Mouse (Mus musculus) gastrocnemius, postnatal 10 days (tissue): Measurements from ENCODE around the gene Zranb3. TPM values are rescaled to one million over a fixed set of nuclear protein-coding genes. Genes with fewer than 3 reads are reported as not detected.
"Not testable (repeated sequence)": the region's sequence is repeated elsewhere in the genome, so short reads cannot be mapped to it uniquely, and the experiment has no call there.

Experiments used
- DNase-seq: peaks from one replicate; pipeline ENCODE4 v3.0.0; 2021; ENCODE audit warnings: mixed read lengths
- total RNA-seq, 2 experiments: library from RNA; stranded (reverse); gene quantifications; 2 replicates each; pipeline ENCODE4 v1.2.3; 2021

Gene Zranb3
- total RNA-seq, 2 experiments from 2014 or later: 3.8 to 5.3 TPM

DNA sequence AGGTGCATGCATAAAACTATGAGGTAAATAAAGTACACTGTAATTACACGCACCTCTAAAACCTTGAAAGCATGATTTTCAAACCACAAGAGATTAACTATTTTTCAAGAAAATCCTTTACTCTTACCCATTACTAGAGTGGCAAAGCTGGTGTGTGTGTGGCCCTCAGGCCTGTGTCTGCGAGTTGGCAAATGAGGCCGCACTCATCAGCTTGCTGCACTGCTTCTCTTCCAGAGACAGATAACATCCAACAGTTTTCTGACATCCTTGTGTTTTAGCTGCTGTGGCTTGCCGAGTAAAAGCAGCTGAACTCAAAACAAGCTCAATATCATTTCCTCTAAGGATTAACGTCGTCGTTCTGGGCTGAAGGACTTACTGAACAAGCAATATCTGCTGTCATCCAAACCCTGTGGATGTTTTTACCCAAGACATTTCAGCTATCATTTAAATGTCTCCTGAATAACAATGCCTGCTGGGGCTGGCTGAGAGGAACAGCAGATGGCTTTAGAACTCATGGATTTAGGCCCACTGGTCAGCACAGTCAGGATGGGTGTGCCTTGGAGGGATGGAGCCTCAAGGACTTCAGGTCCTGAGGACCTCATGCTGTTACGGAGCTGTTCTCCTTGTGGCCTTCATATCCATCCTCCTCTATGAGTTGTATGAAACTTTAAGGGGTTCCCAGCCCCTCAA, 42.0 kb downstream of the Zranb3 start:
- DNase-seq: no peak

DNA sequence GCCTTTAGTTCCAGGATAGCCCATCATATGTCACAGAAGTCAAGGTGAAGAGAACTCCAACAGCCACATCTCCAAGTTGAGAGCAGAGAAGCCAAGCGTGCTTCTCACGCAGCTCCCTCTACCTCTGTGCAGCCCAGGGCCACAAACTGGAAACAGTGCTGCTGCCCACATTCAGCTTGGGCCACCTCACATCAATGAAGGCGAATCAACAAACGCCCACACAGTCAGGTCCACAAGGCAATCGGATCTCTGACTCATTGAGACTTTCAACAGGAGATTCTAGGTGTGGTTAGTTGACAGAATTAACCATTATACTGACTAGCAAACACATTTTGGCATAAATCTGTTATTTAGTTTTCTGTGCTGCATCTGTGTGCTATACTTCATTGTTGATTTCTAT, 44.2 kb downstream of the Zranb3 start:
- no peak for DNase-seq

DNA sequence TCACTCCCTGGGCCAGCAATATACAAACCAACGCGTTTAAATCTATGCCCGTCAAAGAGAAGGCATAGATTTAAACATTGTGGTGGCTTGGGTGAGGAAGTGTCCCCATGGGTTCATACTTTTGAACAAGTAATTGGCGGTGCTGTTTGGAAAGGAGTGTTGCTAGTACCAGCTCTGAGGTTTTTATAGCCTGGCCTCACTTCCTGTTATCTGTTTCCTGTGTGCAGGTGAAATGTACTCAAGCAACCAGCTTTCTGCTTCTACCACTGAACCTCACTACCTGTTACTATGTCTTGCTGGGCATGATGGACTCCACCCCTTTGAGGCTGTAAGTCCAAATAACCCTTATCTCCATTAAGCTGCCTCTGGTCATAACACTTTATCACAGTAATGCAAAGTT, 45.6 kb downstream of the Zranb3 start:
- no peak for DNase-seq

DNA sequence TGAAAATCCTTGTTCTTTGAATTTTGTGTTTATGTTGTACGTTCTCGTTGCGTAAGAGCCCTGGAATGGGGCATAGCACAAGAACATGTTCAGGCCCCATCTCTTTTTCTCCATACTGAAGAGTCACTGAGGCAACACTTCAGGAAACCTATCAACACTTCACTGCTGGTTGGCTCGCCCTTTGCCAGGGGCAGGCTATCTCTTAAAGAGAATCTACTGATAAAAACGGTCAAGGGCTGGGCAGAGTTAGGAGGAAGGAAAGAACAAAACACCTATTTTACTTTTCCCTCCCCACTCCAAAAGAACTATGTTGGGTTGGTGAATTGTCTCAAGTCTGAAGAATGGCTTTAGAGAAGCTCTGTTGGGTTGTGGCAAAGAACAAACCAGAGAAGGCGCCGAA, 55.9 kb downstream of the Zranb3 start:
- no peak for DNase-seq

DNA sequence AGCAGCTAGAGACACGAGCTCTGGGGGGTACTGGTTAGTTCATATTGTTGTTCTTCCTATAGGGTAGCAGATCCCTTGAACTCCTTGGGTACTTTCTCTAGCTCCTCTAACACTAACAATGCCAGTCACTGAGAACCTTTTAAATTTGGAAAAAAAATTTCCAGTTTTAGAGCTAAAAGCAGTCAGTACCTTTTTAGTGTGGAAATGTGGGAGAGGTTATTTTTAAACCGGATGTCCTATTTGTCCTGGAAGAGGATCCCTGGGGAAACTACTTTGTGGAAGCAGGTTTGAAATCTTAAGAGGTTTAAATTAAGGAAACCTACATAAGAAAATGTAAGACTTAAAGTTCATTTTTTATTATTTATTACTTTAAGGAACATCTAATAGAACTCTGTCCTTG, 56.4 kb downstream of the Zranb3 start:
- no peak for DNase-seq

DNA sequence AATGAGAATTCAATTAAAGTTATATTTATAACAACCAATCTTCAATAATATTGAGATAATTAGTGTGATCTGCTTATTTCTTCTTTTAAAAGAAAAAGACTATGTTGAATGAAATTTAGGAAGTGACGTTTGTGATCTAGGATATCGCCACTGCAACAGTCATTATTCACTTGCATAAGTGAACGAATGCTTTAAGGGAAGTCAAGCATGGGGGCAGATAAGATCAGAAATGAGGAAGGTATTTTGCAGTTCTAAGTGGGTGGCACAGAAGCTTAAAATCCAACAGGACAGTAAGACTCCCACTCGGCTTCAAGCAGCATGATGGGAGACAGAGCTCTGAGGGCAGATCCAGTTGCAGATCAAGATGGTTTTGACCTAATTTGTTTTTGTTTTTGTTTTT, 58.7 kb downstream of the Zranb3 start:
- no peak for DNase-seq

DNA sequence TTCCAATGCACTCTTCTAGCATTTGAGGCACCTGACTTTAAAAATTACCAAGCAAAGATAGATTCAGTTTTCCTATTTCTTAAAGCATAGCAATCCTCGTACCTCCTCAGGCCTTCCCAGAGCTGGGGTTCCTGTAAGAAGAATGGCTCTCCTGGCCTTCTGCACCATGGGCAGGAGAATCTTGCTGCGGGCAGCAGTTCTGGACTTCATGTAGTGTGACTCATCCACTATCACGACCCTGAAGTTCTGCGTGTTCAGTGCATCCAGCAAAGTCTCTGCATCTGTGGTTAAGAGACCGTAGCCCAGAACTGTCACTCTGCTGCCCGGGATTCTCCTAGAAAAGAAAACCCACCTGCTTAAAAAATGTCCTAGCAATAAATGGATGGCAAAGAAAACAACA, 66.6 kb downstream of the Zranb3 start:
- no peak for DNase-seq

DNA sequence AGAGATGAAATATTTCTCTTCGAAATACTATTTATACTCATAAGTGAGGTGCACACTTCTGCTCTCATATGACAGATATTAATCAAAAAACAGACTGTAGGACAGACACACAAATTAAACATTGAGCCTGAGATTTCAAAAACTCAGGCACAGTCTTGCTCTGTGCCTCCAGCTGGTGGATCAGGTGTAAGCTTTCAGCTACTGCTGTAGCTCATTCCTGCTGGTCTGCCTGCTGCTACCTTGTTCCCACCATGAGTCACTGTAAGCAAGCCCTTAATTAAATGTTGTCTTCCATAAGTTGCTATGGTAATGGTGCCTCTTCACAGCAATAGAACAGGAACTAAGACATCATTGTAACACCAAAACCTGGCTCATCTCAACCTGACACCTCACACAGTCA, 70.7 kb downstream of the Zranb3 start:
- no peak for DNase-seq

DNA sequence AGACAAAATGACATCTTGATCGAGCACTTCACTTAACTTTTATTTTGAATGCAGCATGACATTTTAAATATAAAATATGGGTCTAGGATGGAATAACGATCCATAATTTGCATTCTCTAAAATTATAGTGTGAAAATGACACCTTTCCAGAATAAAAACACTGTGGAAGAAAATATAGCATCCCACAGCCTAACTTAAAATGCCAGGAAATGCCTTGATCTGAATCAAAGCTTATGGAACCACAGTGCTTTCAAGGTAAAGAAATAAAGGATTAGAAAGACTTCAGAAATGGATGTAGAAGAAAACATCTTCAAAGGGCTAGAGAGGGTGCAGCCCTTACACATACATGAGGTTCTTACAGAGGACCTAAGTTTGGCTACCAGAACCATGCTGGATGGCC, 71.3 kb downstream of the Zranb3 start:
- DNase-seq: no peak

DNA sequence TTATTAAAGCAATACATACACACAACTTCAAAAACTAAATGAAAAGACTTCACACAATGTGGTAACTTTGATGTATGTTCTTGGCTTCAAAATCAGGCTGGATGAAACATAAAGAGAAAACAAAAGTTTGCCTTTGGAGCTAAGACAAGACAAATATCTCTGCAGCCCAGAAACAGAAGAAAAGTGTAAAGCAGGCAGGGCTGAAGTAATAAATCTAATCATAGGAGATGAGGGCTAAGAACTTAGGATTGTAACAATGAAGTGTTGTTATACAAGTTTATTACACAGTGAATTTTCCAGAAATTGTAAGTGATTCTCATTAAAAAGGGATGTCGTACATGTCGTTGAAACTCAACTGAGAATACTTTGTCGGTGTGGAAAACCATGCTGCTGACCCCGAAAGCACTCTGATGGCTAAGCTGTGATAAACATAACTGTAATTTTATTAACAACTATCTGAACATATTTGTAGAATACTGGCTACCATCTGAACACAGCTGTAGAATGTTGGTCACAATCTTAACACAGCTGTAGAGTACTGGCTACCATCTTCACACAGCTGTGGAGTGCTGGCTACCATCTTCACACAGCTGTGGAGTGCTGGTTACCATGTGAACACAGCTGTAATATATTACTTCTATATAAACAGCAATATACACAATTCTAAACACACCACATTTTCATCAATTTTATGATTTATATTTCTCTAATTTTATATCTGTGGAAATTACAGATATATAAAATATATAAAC, 78.3 kb downstream of the Zranb3 start:
- DNase-seq: no peak

DNA sequence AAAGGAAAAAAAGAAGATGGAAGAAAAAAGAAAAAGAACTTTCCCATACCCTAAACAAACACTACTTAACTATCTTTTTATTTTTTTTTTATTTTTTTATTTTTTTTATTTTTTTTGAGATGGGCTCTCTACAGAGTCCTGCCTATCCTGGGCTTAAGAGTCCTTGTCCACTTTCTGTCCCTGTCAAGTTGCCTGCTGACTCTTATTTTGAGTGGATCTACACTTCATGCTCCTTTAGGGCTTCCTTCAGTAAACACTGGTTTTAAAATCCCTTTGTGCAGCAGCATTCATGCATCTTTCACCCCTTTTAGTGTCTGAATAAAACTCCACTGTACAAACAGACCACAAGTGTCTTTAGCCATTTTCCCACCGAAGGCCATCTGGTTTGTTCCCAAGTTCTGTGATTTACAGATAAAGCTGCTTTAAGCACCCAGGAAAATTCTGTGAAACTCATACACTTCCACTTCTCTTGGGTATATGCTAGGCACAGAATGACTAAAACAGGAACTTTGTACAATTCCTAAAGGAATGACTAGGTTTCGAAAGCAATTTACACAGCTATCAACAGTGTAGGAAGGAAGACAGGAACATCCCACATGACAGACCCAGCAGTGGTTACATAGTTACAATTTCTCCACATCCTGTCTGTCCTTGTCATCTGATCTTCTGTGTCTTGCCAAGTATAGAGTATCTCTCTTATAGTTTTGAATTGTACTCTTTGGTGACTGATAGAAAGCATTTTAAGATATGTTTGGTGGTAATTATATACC, 82.7 kb downstream of the Zranb3 start:
- DNase-seq: no peak

DNA sequence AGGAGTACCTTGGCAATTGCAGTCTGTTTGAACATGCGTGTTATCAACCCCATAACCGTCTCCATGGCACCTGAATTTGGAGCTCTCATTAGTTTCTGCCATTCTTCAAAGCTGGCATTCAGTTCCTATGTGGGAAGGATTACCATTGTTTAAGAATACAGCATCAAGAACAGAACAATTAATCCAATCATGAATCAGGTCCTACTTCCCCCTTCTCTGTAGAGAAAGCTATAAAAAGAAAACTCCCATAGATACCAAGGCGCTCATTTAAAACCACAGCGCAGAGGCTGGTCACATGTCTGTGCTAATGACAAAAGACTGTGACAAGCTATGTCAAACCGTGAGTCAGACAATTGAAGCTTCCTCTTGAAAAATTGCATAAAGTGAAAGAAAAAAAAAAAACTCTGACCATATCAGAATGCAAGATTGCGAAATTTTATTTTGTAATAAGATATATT, 86.8 kb downstream of the Zranb3 start:
- DNase-seq: no peak

DNA sequence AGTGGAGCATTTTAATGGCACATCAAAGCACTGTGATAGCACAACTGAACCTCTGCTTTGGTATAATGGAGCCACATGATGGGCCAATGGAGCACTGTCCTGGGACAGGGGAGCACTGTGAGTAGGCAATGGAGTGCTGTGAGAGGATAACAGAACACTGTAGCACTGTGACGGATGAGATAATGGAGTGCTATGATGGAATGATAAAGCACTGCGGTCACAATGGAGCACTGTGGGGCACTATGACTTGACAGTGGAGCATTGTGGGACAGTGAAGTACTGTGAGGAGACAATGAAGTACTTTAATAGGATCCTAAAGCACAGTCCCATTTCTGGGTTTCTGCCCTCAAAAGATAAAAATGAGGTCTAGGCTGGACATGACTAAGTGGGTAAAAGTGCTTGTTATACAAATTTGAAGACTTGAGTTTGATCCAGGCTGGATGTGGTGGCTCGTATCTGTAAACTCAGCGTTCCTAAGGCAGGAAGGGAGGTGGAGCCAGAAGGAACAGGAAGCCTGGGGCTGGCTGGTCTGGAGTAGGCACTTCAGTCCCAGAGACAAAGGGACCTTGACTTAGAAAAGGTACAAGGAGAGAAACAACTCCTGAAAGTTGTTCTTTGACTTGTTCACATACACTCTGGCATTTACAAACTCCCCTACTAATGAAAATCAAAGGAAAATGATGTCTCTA, 89.0 kb downstream of the Zranb3 start:
- no peak for DNase-seq

DNA sequence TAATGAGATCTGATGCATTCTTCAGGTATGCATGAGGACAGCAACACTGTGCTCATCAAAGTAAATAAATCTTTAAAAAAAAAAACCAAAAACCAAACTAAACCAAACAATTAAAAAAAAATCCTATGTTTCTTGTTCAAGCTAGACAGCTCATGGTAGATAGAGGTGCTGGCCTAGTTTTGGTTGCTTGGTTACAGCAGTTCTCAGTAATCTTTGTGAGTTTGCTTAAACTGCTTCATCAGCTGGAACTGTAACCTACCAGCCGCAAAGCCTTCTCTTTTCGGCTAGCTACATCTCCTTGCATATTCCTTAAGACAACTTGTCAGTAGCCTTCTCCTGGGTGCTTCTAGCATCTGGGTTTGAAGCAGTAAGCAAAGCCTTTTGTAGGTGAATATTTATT, 93.1 kb downstream of the Zranb3 start:
- no peak for DNase-seq

DNA sequence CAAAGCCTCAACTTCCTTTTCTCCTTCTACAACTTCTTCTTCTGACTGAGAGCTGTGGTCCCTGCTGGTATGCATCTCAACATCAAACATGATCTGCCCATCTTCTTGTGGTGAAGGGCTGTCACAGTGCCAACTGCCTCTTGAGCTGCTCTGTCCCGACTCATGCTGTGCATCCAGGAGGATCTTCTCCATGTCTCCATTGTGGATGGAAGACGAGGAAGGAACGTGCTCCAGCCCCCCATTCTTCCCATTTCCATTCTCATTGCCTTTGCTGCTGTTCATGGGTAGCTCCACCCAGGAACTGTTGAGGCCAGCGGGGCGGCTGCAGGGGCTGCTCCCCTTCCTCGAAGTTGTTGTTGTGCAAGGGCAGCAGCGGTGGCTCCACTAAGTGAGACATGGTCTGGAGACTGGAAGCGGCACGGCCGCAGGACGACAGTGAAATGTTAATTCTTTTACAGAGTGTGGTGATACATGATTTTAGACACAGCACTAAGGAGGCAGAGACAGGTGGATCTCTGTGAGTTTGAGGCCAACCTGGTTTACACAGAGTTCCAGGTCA, 96.7 kb downstream of the Zranb3 start:
- DNase-seq: not testable (repeated sequence)

DNA sequence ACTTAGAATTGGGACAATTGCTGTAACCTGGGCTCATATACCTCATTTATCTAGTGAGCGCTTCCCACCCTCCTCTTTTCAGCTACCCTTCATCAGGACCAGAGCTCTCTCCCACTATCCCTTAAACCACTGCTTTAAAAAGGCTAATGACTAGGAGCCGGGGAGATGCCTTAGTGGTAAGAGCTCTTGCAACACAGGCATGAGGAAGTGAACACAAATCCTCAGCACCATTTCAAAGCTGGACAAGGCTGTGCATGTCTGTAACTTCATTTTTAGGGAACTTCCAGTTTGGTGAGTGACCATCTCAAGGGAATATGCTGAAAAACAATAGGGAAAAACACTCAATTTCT, 98.5 kb downstream of the Zranb3 start:
- no peak for DNase-seq

DNA sequence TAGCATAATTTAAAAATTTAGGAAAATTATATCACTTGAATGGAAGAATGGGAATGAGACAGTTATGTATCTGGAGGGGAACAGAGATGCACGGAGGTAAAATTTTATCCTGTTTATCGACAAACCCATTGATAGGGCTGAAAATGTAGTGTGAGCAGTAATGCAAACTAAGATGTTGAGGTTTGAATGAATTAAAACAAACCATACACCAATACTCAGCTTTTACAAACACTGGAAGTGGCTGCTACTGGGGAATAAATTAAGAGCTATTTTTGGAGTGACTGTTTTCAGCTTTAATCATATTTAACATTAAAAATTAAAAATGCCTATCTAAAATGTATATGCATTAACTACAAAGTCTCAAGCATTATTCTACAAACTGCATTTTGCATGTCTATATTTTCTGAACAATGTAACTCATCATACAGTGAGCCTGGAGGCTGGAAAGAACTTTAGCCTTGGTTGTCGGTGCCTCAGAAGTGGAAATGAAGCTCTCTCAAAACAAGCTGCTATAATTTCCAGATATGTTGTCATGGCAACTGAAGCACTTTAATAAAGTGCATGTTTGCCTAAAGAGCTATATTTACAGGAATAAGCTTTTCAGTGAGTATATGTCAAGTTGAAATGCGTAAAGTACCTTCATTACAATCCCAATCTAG, 99.0 kb downstream of the Zranb3 start:
- no peak for DNase-seq

DNA sequence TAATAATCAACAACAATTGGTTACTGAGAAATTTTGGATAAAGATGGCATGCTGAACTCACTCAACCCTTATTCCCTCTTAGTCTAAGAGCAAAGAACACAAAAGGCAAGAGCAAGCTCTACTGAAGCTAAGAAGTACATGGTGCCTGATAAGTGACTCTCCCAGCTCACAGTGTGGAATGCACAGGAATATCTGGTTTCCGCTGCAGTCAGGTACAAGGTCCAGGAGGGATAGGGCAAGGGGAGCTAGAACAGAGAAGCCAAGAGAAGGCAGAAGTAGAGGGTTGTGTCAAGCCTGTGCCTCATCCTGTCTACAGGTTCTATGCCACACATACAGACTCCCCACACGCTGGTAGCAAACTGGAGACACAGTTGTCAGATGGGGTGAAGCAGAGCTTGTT, 100.7 kb downstream of the Zranb3 start:
- no peak for DNase-seq

DNA sequence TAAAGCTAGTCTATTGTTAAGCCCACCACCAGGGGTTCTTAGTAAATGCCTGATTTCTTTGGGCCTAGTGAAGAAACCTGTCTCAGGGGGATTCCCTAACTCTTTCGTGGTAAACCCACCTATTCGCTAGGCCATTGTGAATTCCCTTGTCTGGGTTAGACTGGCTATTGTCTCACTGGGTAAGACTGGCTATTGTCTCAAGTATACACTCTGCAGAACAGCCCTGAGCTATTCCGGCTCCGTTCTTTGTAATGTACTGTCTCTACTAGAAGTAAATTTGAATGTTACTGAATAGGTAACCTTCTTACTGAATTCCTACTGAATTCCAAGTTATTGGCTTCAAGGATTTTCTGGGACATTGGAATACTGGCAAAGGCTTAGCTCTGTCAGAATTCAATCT, 101.9 kb downstream of the Zranb3 start:
- not testable (repeated sequence) for DNase-seq

DNA sequence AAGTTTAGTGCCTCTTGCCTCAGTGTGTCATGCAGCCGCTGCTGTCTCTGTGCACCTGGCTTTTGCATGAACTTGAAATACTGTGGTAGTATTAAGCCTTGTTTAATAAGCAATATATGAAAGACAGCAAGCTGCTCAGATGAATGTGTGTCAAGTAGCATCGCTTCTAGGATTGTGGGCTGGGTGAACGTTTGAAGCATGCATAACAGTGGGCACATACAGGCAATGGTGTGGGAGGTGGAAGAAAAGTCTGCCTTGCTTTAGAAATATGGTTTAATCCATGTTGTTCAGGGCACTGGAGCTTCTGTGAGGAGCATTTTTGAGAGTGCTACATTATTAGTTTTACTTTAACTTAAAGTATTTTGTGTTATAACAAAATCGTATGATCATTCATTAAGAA, 109.0 kb downstream of the Zranb3 start:
- DNase-seq: no peak

DNA sequence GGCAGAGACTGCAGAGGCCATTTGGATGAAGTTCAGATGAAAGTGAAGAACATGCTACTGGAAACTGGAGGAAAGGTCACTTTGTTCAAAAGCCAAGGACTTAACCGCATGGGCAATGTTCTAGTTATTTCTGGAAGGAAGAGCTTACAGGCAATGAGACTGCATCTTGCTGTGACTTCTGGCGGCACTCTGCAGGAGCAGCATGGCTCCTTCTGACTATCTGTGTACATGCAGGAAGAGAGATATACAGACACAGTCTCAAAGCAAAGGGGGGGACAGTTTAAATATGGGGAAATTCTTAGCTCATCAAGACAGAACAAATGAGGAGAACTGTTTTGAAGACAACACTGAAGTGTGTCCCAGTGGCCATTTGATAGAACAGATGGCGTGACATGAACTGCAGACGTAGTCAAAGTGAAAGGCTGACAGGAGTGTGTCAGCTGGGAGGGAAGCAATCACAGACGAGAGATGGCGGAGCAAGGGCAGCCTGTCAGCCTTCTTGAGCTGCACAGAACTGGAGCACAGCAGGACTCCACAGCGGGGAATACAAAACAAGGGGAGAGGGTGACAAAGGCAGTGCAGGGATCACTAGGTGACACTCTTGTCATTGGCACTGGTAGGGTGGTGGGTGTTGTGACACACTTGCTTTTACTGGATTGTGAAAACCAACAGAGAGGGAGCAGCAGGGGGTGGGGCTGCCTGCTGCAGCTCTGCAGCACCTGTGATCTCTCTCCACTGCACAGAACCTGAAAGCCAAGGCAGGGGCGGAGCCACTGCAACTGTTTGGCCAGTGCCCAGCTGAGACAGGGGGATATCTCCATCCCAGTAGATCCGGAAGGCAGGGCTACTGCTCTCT, 112.7 kb downstream of the Zranb3 start:
- peak; percentile 18 for DNase-seq
